Mouse (Mus musculus) mature B cell (primary cell): ENCODE data around the gene Mbl1.

ENCODE experiments used
- in situ Hi-C: fragments of 300-500 bp; cut with MboI; formaldehyde crosslinking; loops from 2 replicates; pipeline ENCODE4 v1.14.3; 2019

Mbl1 gene

GRCm38 (mm10) chr14:41189496-41189895 is 38.2 kb downstream of the Mbl1 start:
- in situ Hi-C loops: no loop called here

GRCm38 (mm10) chr14:41198037-41198730 is 46.9 kb downstream of the Mbl1 start:
- in situ Hi-C loops: no loop called here
